Mouse (Mus musculus): ENCODE data around the gene Myo16. TPM values are rescaled to one million over a fixed set of nuclear protein-coding genes. Genes with fewer than 3 reads are reported as not detected.

The Myo16 gene
- polyA plus RNA-seq, 2 experiments = 0.01 to 0.03 TPM

DNA sequence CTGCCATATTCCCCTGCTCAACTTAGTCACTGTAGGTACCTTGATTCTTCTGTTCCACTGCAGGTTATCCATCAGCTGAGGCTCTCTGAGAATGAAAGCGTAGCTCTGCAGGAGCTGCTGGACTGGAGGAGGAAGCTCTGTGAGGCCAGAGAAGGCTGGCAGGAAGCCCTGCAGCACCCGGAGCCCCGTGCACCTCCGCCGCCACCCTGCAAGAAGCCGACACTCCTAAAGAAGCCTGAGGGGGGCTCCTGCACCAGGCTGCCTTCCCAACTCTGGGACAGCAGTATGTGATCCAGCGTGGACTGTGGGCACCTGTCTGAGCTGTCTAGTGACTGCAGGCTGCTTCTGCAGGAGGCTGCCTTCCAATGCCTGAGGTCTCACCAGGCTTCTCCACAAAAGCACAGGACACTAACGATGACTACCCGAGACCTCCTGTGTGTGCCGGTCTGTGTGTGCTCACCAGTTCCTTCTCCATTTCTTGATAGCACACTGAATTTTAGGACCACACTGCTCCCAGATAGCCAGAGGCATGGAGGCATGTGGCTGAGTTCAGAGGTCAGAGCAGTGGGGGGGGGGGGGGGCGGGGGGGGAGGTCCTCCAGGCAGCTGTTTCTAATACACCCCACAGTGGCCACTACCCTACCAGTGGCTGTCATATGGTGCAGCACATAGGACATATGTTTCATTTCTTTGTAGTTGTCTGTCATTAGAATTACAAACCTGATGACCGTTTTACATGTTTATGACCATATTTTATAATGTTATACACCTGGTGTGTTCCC is 479.8 kb downstream of the Myo16 start:
- WGBS (ENCODE audit: insufficient replicate concordance) = 30% methylated on average over 12 of the region's 12 CpGs
- Histone ChIP-seq H3K4me2 (ENCODE audit: low read depth) (no peak overlapping the region), H3K36me3 (replicated peaks; ENCODE audit: control insufficient read depth, insufficient read depth, low read depth) (no peaks in the 10 kb centered on the region), H3K27ac (no peak overlapping the region), H3K9me3 (ENCODE audit: control insufficient read depth, low read length) (no peaks in the 10 kb centered on the region), H3K9ac (replicated peaks) (no peak overlapping the region), H3K4me1 (replicated peaks; ENCODE audit: control insufficient read depth in 2 of 2, insufficient read depth in 2 of 2, low read length in 1 of 2) (0 out of 4 replicates have a peak, but pooled peaks cover 0 to 3% of the 10 kb centered on the region in 2 experiments), H3K27me3 (ENCODE audit: control insufficient read depth, insufficient read depth, low read length) (no peaks in the 10 kb centered on the region), H3K4me3 (ENCODE audit: insufficient read depth in 1 of 2, low read depth in 2 of 2, low read length in 2 of 2) (no peak overlapping the region)
- DNase-seq (ENCODE audit: low read depth in 3 of 3, low spot score in 3 of 3) (no peak), ATAC-seq (ENCODE audit: insufficient read depth) (no peak)
- TF ChIP-seq EP300 (IDR thresholded peaks at IDR 0.05; ENCODE audit: low read depth) (no peak), CTCF (IDR thresholded peaks at IDR 0.05; ENCODE audit: low read depth) (no peak)

GRCm38 (mm10) chr8:10634421-10634820 is 480.7 kb downstream of the Myo16 start:
- H3K4me2 ChIP-seq (ENCODE audit: low read depth) = no peak overlapping the region
- H3K4me3 ChIP-seq (ENCODE audit: insufficient read depth in 1 of 2, low read depth in 2 of 2, low read length in 2 of 2) = no peak overlapping the region
- H3K4me1 ChIP-seq (replicated peaks; ENCODE audit: control insufficient read depth in 2 of 2, insufficient read depth in 2 of 2, low read length in 1 of 2) = peaks cover 0 to 4% of the 10 kb centered on the region in 2 experiments; a peak in 1 of 4 replicates
- TF ChIP-seq CTCF (IDR thresholded peaks at IDR 0.05; ENCODE audit: low read depth) (no peak), EP300 (IDR thresholded peaks at IDR 0.05; ENCODE audit: low read depth) (no peak)
- H3K27ac ChIP-seq = no peak overlapping the region
- H3K27me3 ChIP-seq (ENCODE audit: control insufficient read depth, insufficient read depth, low read length) = no peaks in the 10 kb centered on the region
- ATAC-seq (ENCODE audit: insufficient read depth) (no peak), DNase-seq (ENCODE audit: low read depth in 3 of 3, low spot score in 3 of 3) (no peak)
- H3K9ac ChIP-seq (replicated peaks) = no peak overlapping the region
- H3K36me3 ChIP-seq (replicated peaks; ENCODE audit: control insufficient read depth, insufficient read depth, low read depth) = no peaks in the 10 kb centered on the region
- WGBS (ENCODE audit: insufficient replicate concordance) = 57% methylated on average over 13 of the region's 13 CpGs
- H3K9me3 ChIP-seq (ENCODE audit: control insufficient read depth, low read length) = no peaks in the 10 kb centered on the region

- no peak overlapping the region for H3K4me2 ChIP-seq (ENCODE audit: low read depth)
- H3K27me3 ChIP-seq (ENCODE audit: control insufficient read depth, insufficient read depth, low read length) = no peaks in the 10 kb centered on the region
- H3K9me3 ChIP-seq (ENCODE audit: control insufficient read depth, low read length) = no peaks in the 10 kb centered on the region
- no peak for TF ChIP-seq CTCF (IDR thresholded peaks at IDR 0.05; ENCODE audit: low read depth)
- TF ChIP-seq EP300 (IDR thresholded peaks at IDR 0.05; ENCODE audit: low read depth) = no peak
- no peaks in the 10 kb centered on the region for H3K36me3 ChIP-seq (replicated peaks; ENCODE audit: control insufficient read depth, insufficient read depth, low read depth)
- H3K9ac ChIP-seq (replicated peaks) = no peak overlapping the region
- H3K4me1 ChIP-seq (replicated peaks; ENCODE audit: control insufficient read depth in 2 of 2, insufficient read depth in 2 of 2, low read length in 1 of 2) = peaks cover 17 to 24% of the 10 kb centered on the region in 2 experiments
- 78% methylated on average over 8 of the region's 8 CpGs for WGBS (ENCODE audit: insufficient replicate concordance)
- ATAC-seq (ENCODE audit: insufficient read depth) = no peak
- H3K27ac ChIP-seq = no peak overlapping the region
- DNase-seq (ENCODE audit: low read depth in 3 of 3, low spot score in 3 of 3) = no peak
- H3K4me3 ChIP-seq (ENCODE audit: insufficient read depth in 1 of 2, low read depth in 2 of 2, low read length in 2 of 2) = no peak overlapping the region
Observed at GRCm38 (mm10) chr8:10638871-10639270, 485.2 kb downstream of the Myo16 start.

GRCm38 (mm10) chr8:10640176-10640810 is 486.6 kb downstream of the Myo16 start:
- Histone ChIP-seq H3K4me3 (ENCODE audit: insufficient read depth in 1 of 2, low read depth in 2 of 2, low read length in 2 of 2) (no peak overlapping the region), H3K9me3 (ENCODE audit: control insufficient read depth, low read length) (no peaks in the 10 kb centered on the region), H3K9ac (replicated peaks) (no peak overlapping the region; the same call in 1 of the 2 replicates), H3K4me1 (replicated peaks; ENCODE audit: control insufficient read depth in 2 of 2, insufficient read depth in 2 of 2, low read length in 1 of 2) (peaks cover 17 to 24% of the 10 kb centered on the region in 2 experiments), H3K4me2 (ENCODE audit: low read depth) (peak overlapping the region; percentile 23; the same call in 1 of the 2 replicates), H3K27ac (no peak overlapping the region), H3K36me3 (replicated peaks; ENCODE audit: control insufficient read depth, insufficient read depth, low read depth) (no peaks in the 10 kb centered on the region), H3K27me3 (ENCODE audit: control insufficient read depth, insufficient read depth, low read length) (no peaks in the 10 kb centered on the region)
- 38% methylated on average over 9 of the region's 9 CpGs for WGBS (ENCODE audit: insufficient replicate concordance)
- DNase-seq (ENCODE audit: low read depth in 3 of 3, low spot score in 3 of 3) (no peak), ATAC-seq (ENCODE audit: insufficient read depth) (0 out of 2 replicates have a peak, but pooled peaks have one; percentile 22)
- TF ChIP-seq EP300 (IDR thresholded peaks at IDR 0.05; ENCODE audit: low read depth) (no peak), CTCF (IDR thresholded peaks at IDR 0.05; ENCODE audit: low read depth) (no peak)

DNA sequence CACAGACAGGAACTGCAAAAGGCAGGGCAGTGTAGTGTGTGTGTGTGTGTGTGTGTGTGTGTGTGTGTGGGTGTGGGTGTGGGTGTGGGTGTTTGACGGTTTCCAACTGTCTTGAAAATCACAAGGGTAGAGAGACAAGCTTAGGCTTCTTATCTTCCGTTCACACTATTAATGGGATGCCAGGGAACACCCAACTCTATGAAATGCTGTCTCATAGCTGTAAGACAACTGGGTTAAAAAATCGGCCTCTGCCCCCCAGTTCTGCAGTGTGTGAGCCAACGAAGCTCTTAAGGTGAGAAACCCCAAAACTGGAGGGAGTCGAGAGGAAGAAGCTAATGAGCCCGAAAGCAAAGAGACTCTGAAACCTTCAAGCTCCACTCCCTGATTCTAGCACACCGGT is 487.1 kb downstream of the Myo16 start:
- H3K4me3 ChIP-seq (ENCODE audit: insufficient read depth in 1 of 2, low read depth in 2 of 2, low read length in 2 of 2) = no peak overlapping the region
- H3K4me2 ChIP-seq (ENCODE audit: low read depth) = peak overlapping the region; percentile 23
- WGBS (ENCODE audit: insufficient replicate concordance) = 21% methylated on average over 7 of the region's 7 CpGs
- DNase-seq (ENCODE audit: low read depth in 3 of 3, low spot score in 3 of 3) (peak; percentile 37 to 45 (median 38)), ATAC-seq (ENCODE audit: insufficient read depth) (peak; percentile 94)
- no peaks in the 10 kb centered on the region for H3K9me3 ChIP-seq (ENCODE audit: control insufficient read depth, low read length)
- no peak overlapping the region; the same call in 1 of the 2 replicates for H3K9ac ChIP-seq (replicated peaks)
- H3K36me3 ChIP-seq (replicated peaks; ENCODE audit: control insufficient read depth, insufficient read depth, low read depth) = no peaks in the 10 kb centered on the region
- H3K4me1 ChIP-seq (replicated peaks; ENCODE audit: control insufficient read depth in 2 of 2, insufficient read depth in 2 of 2, low read length in 1 of 2) = peaks cover 17 to 24% of the 10 kb centered on the region in 2 experiments
- peak overlapping the region; percentile 59 for H3K27ac ChIP-seq
- TF ChIP-seq CTCF (IDR thresholded peaks at IDR 0.05; ENCODE audit: low read depth) = no peak
- peak; percentile 69 for TF ChIP-seq EP300 (IDR thresholded peaks at IDR 0.05; ENCODE audit: low read depth)
- no peaks in the 10 kb centered on the region for H3K27me3 ChIP-seq (ENCODE audit: control insufficient read depth, insufficient read depth, low read length)
